Mouse (Mus musculus) intestine, postnatal 0 days (tissue): ENCODE results near the gene Gng3. TPM values are rescaled to one million over a fixed set of nuclear protein-coding genes. Genes with fewer than 3 reads are reported as not detected.

Source experiments
- ATAC-seq: fragments of 200-750 bp; cut with Nextera tagmentation; 2 replicates; pipeline ENCODE4 v1.8.0; 2017; ENCODE audit warnings: mild to moderate bottlenecking, moderate TSS enrichment, moderate library complexity
- H3K27ac ChIP-seq: fragments of 300-500 bp; sonication (generic); 2 replicates; pipeline ENCODE4 v1.5.1; 2014; ENCODE audit warnings: mild to moderate bottlenecking, low read depth, low read length, moderate library complexity
- H3K27me3 ChIP-seq: fragments of 300-500 bp; sonication (generic); replicated peaks from 2 replicates; pipeline ENCODE4 v1.6.1; 2014; ENCODE audit warnings: low read length, mixed read lengths; ENCODE audit not compliant: control insufficient read depth, insufficient read depth
- H3K36me3 ChIP-seq: fragments of 300-500 bp; sonication (generic); 2 replicates; pipeline ENCODE4 v1.6.1; 2014; ENCODE audit warnings: mild to moderate bottlenecking, moderate library complexity; ENCODE audit not compliant: control insufficient read depth, insufficient read depth
- H3K4me1 ChIP-seq: fragments of 300-500 bp; sonication (generic); replicated peaks from 2 replicates; pipeline ENCODE4 v1.6.1; 2014; ENCODE audit warnings: antibody characterized with exemption, low read length, mixed read lengths; ENCODE audit not compliant: control insufficient read depth, insufficient read depth
- H3K4me2 ChIP-seq: fragments of 300-500 bp; sonication (generic); replicated peaks from 2 replicates; pipeline ENCODE4 v1.6.1; 2014; ENCODE audit warnings: low read depth, mild to moderate bottlenecking, moderate library complexity
- H3K4me3 ChIP-seq: fragments of 300-500 bp; sonication (generic); 2 replicates; pipeline ENCODE4 v1.5.1; 2014; ENCODE audit warnings: low read depth, low read length
- H3K9ac ChIP-seq: fragments of 300-500 bp; sonication (generic); 2 replicates; pipeline ENCODE4 v1.6.1; 2014; ENCODE audit warnings: mild to moderate bottlenecking, low read depth, low read length
- H3K9me3 ChIP-seq: fragments of 300-500 bp; sonication (generic); 2 replicates; pipeline ENCODE4 v1.6.1; 2016; ENCODE audit warnings: mixed run types; ENCODE audit not compliant: control insufficient read depth
- CTCF ChIP-seq: sonication (generic); IDR thresholded peaks from 2 replicates; pipeline ENCODE4 v1.5.1; 2016; ENCODE audit warnings: low read depth, mild to moderate bottlenecking, control low read depth, antibody characterized with exemption, moderate library complexity
- WGBS: fragments of 180-500 bp; shearing (Covaris S2); extraction: QIAGEN DNeasy Blood & Tissue Kit; methylation state at CpG from one replicate; pipeline ENCODE4 v1.1.7; 2014; 5-methylcytosine and 5-hydroxymethylcytosine counted together
- polyA plus RNA-seq: library from polyadenylated mRNA; unstranded; fragments of >200 nt; fragmentation: Nextera tagmentation; extraction: Ambion mirVana; gene quantifications from 2 replicates; pipeline ENCODE4 v1.2.1, GENCODE M21; 2015

The Gng3 gene
- polyA plus RNA-seq, 1 experiment from 2014 or later: 9.4 TPM

GRCm38 (mm10) chr19:8829660-8830059 lies 9.3 kb downstream of the Gng3 start, which contains the start of gene AC129217.1:
Gene AC129217.1, plus strand, starts transcription at chr19:8829773.
- H3K4me1 ChIP-seq: no peaks in the 10 kb centered on the region
- no peaks in the 10 kb centered on the region for H3K9me3 ChIP-seq
- H3K36me3 ChIP-seq: peaks cover 88% of the 10 kb centered on the region
- no peak within 1 kb of the TSS for H3K27ac ChIP-seq
- WGBS: 86% methylated on average over 8 of the region's 8 CpGs
- no peak for ATAC-seq
- TF ChIP-seq CTCF: no peak
- H3K9ac ChIP-seq: no peak within 1 kb of the TSS
- H3K27me3 ChIP-seq: no peaks in the 10 kb centered on the region
- no peak within 1 kb of the TSS for H3K4me3 ChIP-seq
- H3K4me2 ChIP-seq: no peak within 1 kb of the TSS

GRCm38 (mm10) chr19:8822696-8823095 lies 16.3 kb downstream of the Gng3 start:
- H3K9me3 ChIP-seq: no peaks in the 10 kb centered on the region
- no peak overlapping the region for H3K27ac ChIP-seq
- peak overlapping the region; percentile 97; the same call in 1 of the 2 replicates for H3K4me3 ChIP-seq
- 56% methylated on average over 8 of the region's 8 CpGs for WGBS
- peaks cover 43% of the 10 kb centered on the region for H3K36me3 ChIP-seq
- no peak for TF ChIP-seq CTCF
- ATAC-seq: no peak
- no peaks in the 10 kb centered on the region for H3K27me3 ChIP-seq
- peaks cover 5% of the 10 kb centered on the region; the same call in 1 of the 2 replicates for H3K4me1 ChIP-seq
- H3K4me2 ChIP-seq: peak overlapping the region; percentile 80
- no peak overlapping the region for H3K9ac ChIP-seq

GRCm38 (mm10) chr19:8821146-8821545 lies 17.8 kb downstream of the Gng3 start:
- H3K4me2 ChIP-seq: peak overlapping the region; percentile 80
- under 1% methylated on average over 7 of the region's 7 CpGs for WGBS
- H3K36me3 ChIP-seq: peaks cover 30% of the 10 kb centered on the region
- no peaks in the 10 kb centered on the region for H3K9me3 ChIP-seq
- peaks cover 5% of the 10 kb centered on the region; the same call in 1 of the 2 replicates for H3K4me1 ChIP-seq
- no peaks in the 10 kb centered on the region for H3K27me3 ChIP-seq
- peak overlapping the region; percentile 95 for H3K27ac ChIP-seq
- no peak for ATAC-seq
- no peak for TF ChIP-seq CTCF
- H3K4me3 ChIP-seq: peak overlapping the region; percentile 97
- peak overlapping the region; percentile 97 for H3K9ac ChIP-seq

- Histone ChIP-seq H3K4me1 (peaks cover 5% of the 10 kb centered on the region; the same call in 1 of the 2 replicates), H3K36me3 (peaks cover 25% of the 10 kb centered on the region), H3K9me3 (no peaks in the 10 kb centered on the region), H3K4me2 (peak overlapping the region; percentile 80), H3K27me3 (no peaks in the 10 kb centered on the region), H3K27ac (peak overlapping the region; percentile 95), H3K4me3 (peak overlapping the region; percentile 97), H3K9ac (peak overlapping the region; percentile 97)
- WGBS: under 1% methylated on average over 48 of the region's 48 CpGs
- no peak for TF ChIP-seq CTCF
- ATAC-seq: peak; percentile 7
Observed at GRCm38 (mm10) chr19:8820424-8820956, 18.5 kb downstream of the Gng3 start.

GRCm38 (mm10) chr19:8819596-8820423 lies 19.2 kb downstream of the Gng3 start, which contains the start of gene Hnrnpul2:
Gene Hnrnpul2, plus strand, starts transcription at chr19:8820010.
- H3K4me3 ChIP-seq: peak within 1 kb of the TSS; percentile 97
- H3K36me3 ChIP-seq: peaks cover 19% of the 10 kb centered on the region
- peak within 1 kb of the TSS; percentile 95 for H3K27ac ChIP-seq
- H3K4me2 ChIP-seq: peak within 1 kb of the TSS; percentile 80
- H3K9me3 ChIP-seq: no peaks in the 10 kb centered on the region
- no peak for TF ChIP-seq CTCF
- H3K27me3 ChIP-seq: no peaks in the 10 kb centered on the region
- peaks cover 5% of the 10 kb centered on the region; the same call in 1 of the 2 replicates for H3K4me1 ChIP-seq
- H3K9ac ChIP-seq: peak within 1 kb of the TSS; percentile 97
- WGBS: under 1% methylated on average over 80 of the region's 83 CpGs
- peak; percentile 95 for ATAC-seq

- no peak for TF ChIP-seq CTCF
- Histone ChIP-seq H3K27ac (peak within 1 kb of the TSS; percentile 95), H3K4me3 (peak within 1 kb of the TSS; percentile 97), H3K27me3 (no peaks in the 10 kb centered on the region), H3K4me1 (peaks cover 5% of the 10 kb centered on the region; the same call in 1 of the 2 replicates), H3K36me3 (peaks cover 14% of the 10 kb centered on the region), H3K4me2 (peak within 1 kb of the TSS; percentile 80), H3K9me3 (no peaks in the 10 kb centered on the region), H3K9ac (peak within 1 kb of the TSS; percentile 97)
- WGBS: under 1% methylated on average over 33 of the region's 33 CpGs
- peak; percentile 92 for ATAC-seq
Observed at GRCm38 (mm10) chr19:8818801-8819595, 20.0 kb downstream of the Gng3 start, which contains the start of gene Ttc9c. Gene Ttc9c, minus strand, starts transcription at chr19:8819333.
